Mouse (Mus musculus): ENCODE results near the gene Prss22. TPM values are rescaled to one million over a fixed set of nuclear protein-coding genes. Genes with fewer than 3 reads are reported as not detected.

Prss22 gene
- polyA plus RNA-seq, 1 experiment from 2014 or later: 0.57 TPM

- WGBS: 67% methylated on average over 5 of the region's 5 CpGs
- H3K4me2 ChIP-seq (replicated peaks; ENCODE audit: low read depth, low read length): no peak overlapping the region
- H3K9me3 ChIP-seq (ENCODE audit: low read length): no peaks in the 10 kb centered on the region
- ATAC-seq: no peak
- H3K9ac ChIP-seq (replicated peaks; ENCODE audit: low read depth): no peak overlapping the region
- no peaks in the 10 kb centered on the region for H3K36me3 ChIP-seq (ENCODE audit: insufficient read depth, low read length)
- H3K4me1 ChIP-seq (ENCODE audit: insufficient read depth, low read depth, low read length): no peaks in the 10 kb centered on the region
- DNase-seq (ENCODE audit: low spot score): no peak
- TF ChIP-seq EP300 (IDR thresholded peaks at IDR 0.05) (no peak), CTCF (IDR thresholded peaks at IDR 0.05) (no peak)
- no peak overlapping the region for H3K4me3 ChIP-seq (ENCODE audit: low read depth, low read length)
- no peak overlapping the region for H3K27ac ChIP-seq (ENCODE audit: low read length)
- no peaks in the 10 kb centered on the region for H3K27me3 ChIP-seq (replicated peaks; ENCODE audit: insufficient read depth, low read length)
Observed at GRCm38 (mm10) chr17:24014433-24014965, 16.6 kb upstream of the Prss22 start.

- DNase-seq (ENCODE audit: low spot score): no peak
- Histone ChIP-seq H3K9me3 (ENCODE audit: low read length) (no peaks in the 10 kb centered on the region), H3K27ac (ENCODE audit: low read length) (no peak overlapping the region), H3K4me3 (ENCODE audit: low read depth, low read length) (no peak overlapping the region), H3K36me3 (ENCODE audit: insufficient read depth, low read length) (no peaks in the 10 kb centered on the region), H3K4me1 (ENCODE audit: insufficient read depth, low read depth, low read length) (no peaks in the 10 kb centered on the region), H3K27me3 (replicated peaks; ENCODE audit: insufficient read depth, low read length) (no peaks in the 10 kb centered on the region), H3K4me2 (replicated peaks; ENCODE audit: low read depth, low read length) (no peak overlapping the region), H3K9ac (replicated peaks; ENCODE audit: low read depth) (no peak overlapping the region)
- no peak for ATAC-seq
- TF ChIP-seq EP300 (IDR thresholded peaks at IDR 0.05) (no peak), CTCF (IDR thresholded peaks at IDR 0.05) (no peak)
- WGBS: 77% methylated on average over 2 of the region's 2 CpGs
Observed at GRCm38 (mm10) chr17:24012921-24013320, 15.0 kb upstream of the Prss22 start.

- no peaks in the 10 kb centered on the region for H3K4me1 ChIP-seq (ENCODE audit: insufficient read depth, low read depth, low read length)
- 52% methylated on average over 5 of the region's 5 CpGs for WGBS
Observed at GRCm38 (mm10) chr17:24009617-24010016, 11.7 kb upstream of the Prss22 start.

GRCm38 (mm10) chr17:24008105-24008504 is 10.2 kb upstream of the Prss22 start:
- WGBS: 67% methylated on average over 4 of the region's 4 CpGs
- Histone ChIP-seq H3K4me1 (ENCODE audit: insufficient read depth, low read depth, low read length) (no peaks in the 10 kb centered on the region), H3K27ac (ENCODE audit: low read length) (no peak overlapping the region), H3K27me3 (replicated peaks; ENCODE audit: insufficient read depth, low read length) (no peaks in the 10 kb centered on the region), H3K9ac (replicated peaks; ENCODE audit: low read depth) (no peak overlapping the region), H3K4me2 (replicated peaks; ENCODE audit: low read depth, low read length) (no peak overlapping the region), H3K4me3 (ENCODE audit: low read depth, low read length) (no peak overlapping the region), H3K36me3 (ENCODE audit: insufficient read depth, low read length) (no peaks in the 10 kb centered on the region), H3K9me3 (ENCODE audit: low read length) (no peaks in the 10 kb centered on the region)
- TF ChIP-seq EP300 (IDR thresholded peaks at IDR 0.05): no peak
- TF ChIP-seq CTCF (IDR thresholded peaks at IDR 0.05): no peak
- ATAC-seq: no peak
- DNase-seq (ENCODE audit: low spot score): no peak

More at GRCm38 (mm10) chr17:24009617-24010016, 11.7 kb upstream of the Prss22 start:
- TF ChIP-seq CTCF (IDR thresholded peaks at IDR 0.05) (peak; percentile 55), EP300 (IDR thresholded peaks at IDR 0.05) (no peak)
- H3K4me3 ChIP-seq (ENCODE audit: low read depth, low read length): no peak overlapping the region
- no peak for DNase-seq (ENCODE audit: low spot score)
- no peaks in the 10 kb centered on the region for H3K27me3 ChIP-seq (replicated peaks; ENCODE audit: insufficient read depth, low read length)
- no peak for ATAC-seq
- no peaks in the 10 kb centered on the region for H3K36me3 ChIP-seq (ENCODE audit: insufficient read depth, low read length)
- H3K4me2 ChIP-seq (replicated peaks; ENCODE audit: low read depth, low read length): no peak overlapping the region
- H3K9me3 ChIP-seq (ENCODE audit: low read length): no peaks in the 10 kb centered on the region
- no peak overlapping the region for H3K27ac ChIP-seq (ENCODE audit: low read length)
- no peak overlapping the region for H3K9ac ChIP-seq (replicated peaks; ENCODE audit: low read depth)

GRCm38 (mm10) chr17:24007391-24007790 is 9.5 kb upstream of the Prss22 start:
- ATAC-seq: peak; percentile 69
- no peaks in the 10 kb centered on the region for H3K9me3 ChIP-seq (ENCODE audit: low read length)
- H3K36me3 ChIP-seq (ENCODE audit: insufficient read depth, low read length): no peaks in the 10 kb centered on the region
- DNase-seq (ENCODE audit: low spot score): peak; percentile 52
- no peaks in the 10 kb centered on the region for H3K4me1 ChIP-seq (ENCODE audit: insufficient read depth, low read depth, low read length)
- WGBS: 58% methylated on average over 1 of the region's 1 CpGs
- H3K9ac ChIP-seq (replicated peaks; ENCODE audit: low read depth): no peak overlapping the region
- H3K4me3 ChIP-seq (ENCODE audit: low read depth, low read length): no peak overlapping the region
- no peak overlapping the region for H3K27ac ChIP-seq (ENCODE audit: low read length)
- no peak overlapping the region for H3K4me2 ChIP-seq (replicated peaks; ENCODE audit: low read depth, low read length)
- no peaks in the 10 kb centered on the region for H3K27me3 ChIP-seq (replicated peaks; ENCODE audit: insufficient read depth, low read length)
- TF ChIP-seq EP300 (IDR thresholded peaks at IDR 0.05) (no peak), CTCF (IDR thresholded peaks at IDR 0.05) (no peak; the same call in 1 of the 2 replicates)

GRCm38 (mm10) chr17:24006930-24007329 is 9.0 kb upstream of the Prss22 start:
- H3K4me1 ChIP-seq (ENCODE audit: insufficient read depth, low read depth, low read length): no peaks in the 10 kb centered on the region
- H3K4me2 ChIP-seq (replicated peaks; ENCODE audit: low read depth, low read length): no peak overlapping the region
- 40% methylated on average over 2 of the region's 2 CpGs for WGBS
- H3K9me3 ChIP-seq (ENCODE audit: low read length): no peaks in the 10 kb centered on the region
- TF ChIP-seq CTCF (IDR thresholded peaks at IDR 0.05): no peak
- TF ChIP-seq EP300 (IDR thresholded peaks at IDR 0.05): no peak
- DNase-seq (ENCODE audit: low spot score): no peak
- H3K9ac ChIP-seq (replicated peaks; ENCODE audit: low read depth): no peak overlapping the region
- no peak for ATAC-seq
- no peaks in the 10 kb centered on the region for H3K27me3 ChIP-seq (replicated peaks; ENCODE audit: insufficient read depth, low read length)
- no peaks in the 10 kb centered on the region for H3K36me3 ChIP-seq (ENCODE audit: insufficient read depth, low read length)
- H3K27ac ChIP-seq (ENCODE audit: low read length): no peak overlapping the region
- H3K4me3 ChIP-seq (ENCODE audit: low read depth, low read length): no peak overlapping the region

GRCm38 (mm10) chr17:24005049-24005448 is 7.1 kb upstream of the Prss22 start:
- Histone ChIP-seq H3K9me3 (ENCODE audit: low read length) (no peaks in the 10 kb centered on the region), H3K4me3 (ENCODE audit: low read depth, low read length) (no peak overlapping the region), H3K36me3 (ENCODE audit: insufficient read depth, low read length) (no peaks in the 10 kb centered on the region), H3K27me3 (replicated peaks; ENCODE audit: insufficient read depth, low read length) (no peaks in the 10 kb centered on the region), H3K4me1 (ENCODE audit: insufficient read depth, low read depth, low read length) (no peaks in the 10 kb centered on the region), H3K27ac (ENCODE audit: low read length) (no peak overlapping the region), H3K4me2 (replicated peaks; ENCODE audit: low read depth, low read length) (no peak overlapping the region), H3K9ac (replicated peaks; ENCODE audit: low read depth) (no peak overlapping the region)
- DNase-seq (ENCODE audit: low spot score): no peak
- TF ChIP-seq CTCF (IDR thresholded peaks at IDR 0.05) (no peak), EP300 (IDR thresholded peaks at IDR 0.05) (no peak)
- ATAC-seq: no peak
- WGBS: 95% methylated on average over 3 of the region's 3 CpGs

Data from lung, postnatal 0 days (tissue).